Mouse (Mus musculus): ENCODE data around the gene Bcor.

DNA sequence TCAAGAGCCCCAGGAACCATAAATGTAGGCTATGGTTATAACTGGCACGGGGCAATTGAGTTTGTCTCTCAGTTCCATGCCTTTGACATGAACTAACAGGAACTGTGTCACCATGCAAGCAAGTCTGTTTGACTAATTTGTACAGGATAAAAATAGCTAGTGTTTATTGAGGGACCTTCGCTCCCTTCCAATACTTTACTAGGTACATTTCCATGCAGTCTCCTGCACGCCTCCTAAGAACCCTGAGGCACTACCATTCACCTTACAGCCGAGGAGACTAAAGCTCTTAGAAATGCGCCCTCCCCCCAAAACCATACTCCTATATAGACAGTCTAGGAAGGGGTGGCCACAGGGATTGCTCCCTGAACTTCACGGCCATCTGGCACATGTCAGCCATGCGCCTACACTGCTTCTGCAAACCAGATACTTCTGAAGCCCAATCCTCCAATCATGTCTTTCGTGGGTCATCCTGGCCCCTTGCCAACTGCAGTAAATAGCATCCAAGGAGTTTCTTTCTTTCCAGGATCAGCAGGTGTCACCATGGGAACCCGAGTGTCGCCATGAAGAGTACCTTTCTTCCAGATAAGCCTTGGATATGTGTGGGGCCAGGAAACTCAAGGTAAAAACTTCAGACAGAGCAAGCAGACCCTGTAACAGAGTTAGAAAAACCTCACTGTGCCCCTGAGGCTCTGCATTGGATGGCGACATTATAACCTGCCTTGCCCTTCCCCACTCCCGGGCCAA is 63.2 kb downstream of the Bcor start:
- TF ChIP-seq GATA1 (IDR thresholded peaks at IDR 0.05; ENCODE audit: borderline replicate concordance, low read length), result no peak
- no peak for TF ChIP-seq FLI1 (IDR thresholded peaks at IDR 0.05; ENCODE audit: low read length)
